Mouse (Mus musculus): ENCODE measurements around the gene Cbx6.

Gene Cbx6

DNA sequence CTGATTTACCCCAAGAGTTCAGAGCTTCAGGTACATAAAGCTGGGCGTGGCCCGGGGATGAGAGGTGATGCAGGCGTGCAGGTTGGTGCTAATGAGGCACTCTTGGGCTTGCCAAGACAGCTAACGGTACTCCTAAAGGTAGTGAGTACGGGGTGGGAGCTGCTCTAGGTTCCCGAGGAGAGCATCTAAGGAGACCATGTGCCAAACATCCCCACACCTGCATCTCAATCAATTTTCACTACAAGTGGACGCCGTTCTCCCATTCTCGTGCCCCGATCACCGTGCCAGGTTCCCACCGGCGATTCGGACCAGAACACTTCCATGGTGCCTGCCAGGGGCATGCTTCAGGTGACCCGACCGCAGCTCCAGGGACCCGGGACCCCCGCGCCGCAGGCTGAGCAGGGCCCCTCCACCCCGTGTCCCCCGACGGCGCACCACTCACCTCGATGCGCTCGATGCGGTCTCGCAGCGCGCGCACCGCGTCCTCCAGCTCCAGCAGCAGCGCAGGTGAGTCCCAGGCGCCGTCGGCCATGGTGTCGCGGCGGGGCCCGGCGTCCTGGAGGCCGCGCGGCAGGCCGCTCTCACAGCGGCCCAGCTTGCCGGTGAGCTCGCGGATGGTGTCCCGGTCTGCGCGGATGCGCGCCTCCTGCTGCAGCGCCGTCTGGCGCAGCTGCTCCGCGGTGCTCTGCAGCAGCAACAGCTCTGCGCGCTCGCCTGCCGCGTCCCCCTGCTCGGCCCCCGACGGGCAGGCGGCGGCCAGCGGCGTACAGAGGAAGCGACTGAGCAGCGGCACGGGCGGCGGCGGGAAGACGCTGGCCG, 30.7 kb downstream of the Cbx6 start:
- DNase-seq (ENCODE audit: low spot score in 2 of 2): peak in 1 of 2 experiments; percentile 49

DNA sequence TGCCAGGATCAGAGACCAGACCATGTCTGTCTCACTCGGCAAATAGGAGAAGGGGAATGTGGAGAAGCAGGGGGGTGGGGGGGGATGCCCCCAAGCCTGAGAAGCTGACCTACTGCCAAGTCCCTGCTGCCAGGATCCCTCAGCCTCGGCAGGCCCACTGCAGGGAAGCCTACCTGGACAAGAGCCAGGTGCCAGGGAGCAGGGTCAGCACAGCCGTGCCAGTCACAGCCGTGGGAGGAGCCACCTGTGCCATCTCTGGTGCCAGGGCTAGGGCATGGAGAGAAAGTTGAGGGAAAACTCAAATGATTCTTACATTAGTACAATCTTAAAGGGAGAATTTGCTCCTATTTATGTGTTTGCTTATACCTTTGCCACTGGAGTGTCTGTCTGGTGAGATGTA, 32.2 kb downstream of the Cbx6 start:
- DNase-seq (ENCODE audit: low spot score in 2 of 2): peak in 1 of 2 experiments; percentile 55

DNA sequence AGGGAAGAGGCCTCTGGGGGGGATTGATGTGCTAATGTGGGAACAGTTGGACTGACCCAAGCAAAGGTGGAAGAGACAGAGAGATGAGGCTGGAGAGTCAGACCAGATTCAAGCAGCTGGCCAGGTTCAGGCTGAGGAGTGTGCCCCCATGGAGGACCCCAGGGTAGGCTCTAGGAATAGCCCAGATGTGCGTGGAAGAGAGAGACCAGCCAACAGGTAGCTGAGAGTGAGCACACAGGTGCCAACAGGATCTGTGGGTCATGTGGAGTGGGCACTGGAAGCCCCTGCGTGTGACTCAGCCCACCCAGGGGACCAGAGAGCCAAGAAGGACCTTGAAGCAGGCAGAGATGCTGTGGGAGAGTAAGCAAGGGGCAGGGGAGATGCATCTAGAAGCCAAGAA, 32.8 kb downstream of the Cbx6 start:
- DNase-seq (ENCODE audit: low spot score in 2 of 2): no peak

DNA sequence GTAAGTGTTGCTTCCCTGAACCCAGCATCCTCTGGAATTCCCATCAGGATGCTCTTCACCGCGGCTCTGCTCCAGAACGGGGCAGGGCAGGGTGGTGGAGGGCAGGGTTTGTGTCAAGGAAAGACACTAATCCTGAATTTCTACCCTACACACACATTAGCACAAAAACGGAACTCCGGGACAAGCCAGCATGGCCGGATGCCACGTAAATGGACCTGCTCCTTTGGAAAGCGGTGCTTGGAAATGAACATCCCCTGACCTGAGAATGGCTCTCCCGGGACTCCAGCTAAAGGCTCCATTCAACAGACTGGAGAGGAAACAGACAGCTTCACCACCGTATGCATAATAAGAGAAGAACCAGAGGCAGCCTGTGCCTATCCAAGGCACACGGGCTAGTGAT, 33.8 kb downstream of the Cbx6 start:
- no peak for DNase-seq (ENCODE audit: low spot score in 2 of 2)

DNA sequence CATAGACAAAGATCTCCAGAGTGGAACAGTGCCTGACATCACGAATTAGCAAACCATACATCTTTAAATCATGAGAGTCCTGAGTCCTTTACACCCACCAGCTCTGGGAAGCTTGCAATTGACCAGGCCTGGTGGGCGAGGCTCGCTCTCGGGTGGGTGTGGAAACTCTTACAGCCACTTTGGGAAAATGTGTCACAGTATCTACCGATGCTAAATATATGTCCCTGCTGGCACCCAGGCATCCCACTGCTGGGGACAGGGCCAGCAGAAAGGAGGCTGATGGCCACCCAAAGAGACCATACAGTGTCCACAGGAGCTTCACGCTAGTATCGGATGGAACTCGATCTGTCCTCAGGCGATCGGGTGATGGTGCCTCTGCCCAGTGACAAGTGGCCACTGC, 35.9 kb downstream of the Cbx6 start:
- no peak for DNase-seq (ENCODE audit: low spot score in 2 of 2)

DNA sequence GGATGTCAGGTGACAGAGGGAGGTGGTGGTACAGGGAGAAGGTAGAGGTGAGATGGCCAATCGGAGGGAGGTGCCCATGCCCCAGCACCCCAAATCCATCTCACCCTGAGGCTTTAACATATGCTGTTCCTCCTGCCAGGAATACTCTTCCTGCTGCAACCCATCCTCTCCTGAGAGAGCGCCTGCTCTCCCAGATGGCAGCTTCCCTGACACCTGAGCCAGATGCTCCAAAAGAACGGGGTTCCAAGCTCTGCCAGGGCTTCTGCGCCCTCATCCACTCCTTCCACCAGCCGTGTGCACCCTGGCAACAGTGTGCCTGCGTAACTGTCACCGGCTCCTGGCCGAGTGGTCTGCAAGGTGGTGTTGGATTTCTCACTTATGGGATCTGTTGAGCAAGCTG, 36.8 kb downstream of the Cbx6 start:
- peak in 1 of 2 experiments; percentile 39 for DNase-seq (ENCODE audit: low spot score in 2 of 2)

DNA sequence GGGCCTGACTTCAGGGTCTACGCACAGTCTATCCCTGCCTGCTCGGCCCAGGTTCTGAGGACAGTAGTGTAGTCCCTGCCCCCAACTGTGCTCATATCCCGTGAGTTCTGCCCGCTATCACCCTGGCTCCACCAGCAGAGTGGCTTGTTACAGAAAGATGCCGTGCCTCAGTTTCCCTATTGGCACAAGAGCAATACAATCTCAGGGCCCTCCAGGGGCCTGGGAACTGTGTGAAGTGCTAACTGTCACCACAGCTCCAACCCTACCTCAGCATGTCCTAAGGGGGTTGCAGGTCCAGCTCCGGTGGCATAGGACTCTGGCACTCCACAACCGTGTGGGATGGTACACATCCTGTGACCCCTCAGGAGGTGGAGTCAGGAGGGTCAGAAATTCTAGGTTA, 37.4 kb downstream of the Cbx6 start:
- DNase-seq (ENCODE audit: low spot score in 2 of 2): peak in 1 of 2 experiments; percentile 43

DNA sequence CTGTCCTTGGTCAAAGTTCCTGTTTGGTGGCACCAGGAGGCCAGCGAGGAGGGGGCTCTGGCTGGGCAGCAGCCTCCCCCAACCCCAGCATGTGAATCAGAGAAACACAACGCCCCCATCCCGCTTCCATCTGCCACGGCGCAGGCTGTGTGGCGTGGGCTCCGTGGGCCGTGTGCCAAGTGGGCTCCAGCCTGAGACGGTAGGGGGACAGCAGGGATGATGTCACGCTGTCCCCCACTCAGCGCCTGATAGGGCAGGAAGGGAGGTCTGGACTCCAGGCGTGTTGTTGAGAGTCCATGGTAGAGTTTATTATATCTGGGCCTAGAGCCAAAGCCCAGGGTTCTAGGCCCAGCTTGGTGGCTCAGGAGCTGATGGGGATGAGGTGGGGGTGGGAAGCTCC, 38.2 kb downstream of the Cbx6 start:
- peak; percentile 87 to 89 for DNase-seq (ENCODE audit: low spot score in 2 of 2)

DNA sequence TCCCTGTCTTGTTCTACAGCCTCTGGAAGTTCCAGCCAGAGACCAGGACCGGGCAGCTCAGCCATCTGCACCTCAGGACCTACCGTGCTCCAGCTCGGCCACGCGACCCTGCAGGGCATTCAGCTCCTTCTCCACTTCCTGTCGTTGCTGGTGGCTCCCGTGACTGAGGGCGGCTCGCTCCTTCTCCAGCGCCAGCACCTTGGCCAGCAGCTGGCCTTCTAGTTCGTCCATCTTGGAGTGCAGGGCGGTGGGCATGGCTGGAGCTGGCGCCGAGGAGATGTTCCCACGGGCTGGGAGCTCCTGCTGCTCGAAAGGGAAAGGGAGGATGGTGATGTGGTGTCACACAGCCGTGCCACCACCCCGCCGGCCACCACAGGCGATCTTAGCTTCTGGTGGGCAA, 40.3 kb downstream of the Cbx6 start:
- DNase-seq (ENCODE audit: low spot score in 2 of 2): no peak

DNA sequence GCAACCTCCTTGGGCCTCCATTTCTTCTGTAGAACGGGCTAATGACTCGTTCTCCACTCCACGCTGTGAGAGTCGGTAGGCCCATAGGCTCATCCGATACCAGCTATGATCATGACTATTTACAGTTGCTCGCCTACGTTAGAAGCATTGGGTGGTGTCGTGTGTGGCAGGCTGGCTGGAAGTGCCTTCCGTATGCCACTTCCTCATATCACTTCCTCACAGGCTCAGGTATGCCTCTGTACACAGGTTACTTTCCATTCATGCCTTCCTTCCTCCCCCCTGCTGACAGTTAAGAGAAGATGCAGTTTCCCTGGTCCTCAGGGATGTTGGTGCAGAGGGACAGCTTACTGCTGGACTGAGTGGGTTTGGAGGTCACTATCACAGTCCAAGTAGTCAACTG, 41.4 kb downstream of the Cbx6 start:
- no peak for DNase-seq (ENCODE audit: low spot score in 2 of 2)

DNA sequence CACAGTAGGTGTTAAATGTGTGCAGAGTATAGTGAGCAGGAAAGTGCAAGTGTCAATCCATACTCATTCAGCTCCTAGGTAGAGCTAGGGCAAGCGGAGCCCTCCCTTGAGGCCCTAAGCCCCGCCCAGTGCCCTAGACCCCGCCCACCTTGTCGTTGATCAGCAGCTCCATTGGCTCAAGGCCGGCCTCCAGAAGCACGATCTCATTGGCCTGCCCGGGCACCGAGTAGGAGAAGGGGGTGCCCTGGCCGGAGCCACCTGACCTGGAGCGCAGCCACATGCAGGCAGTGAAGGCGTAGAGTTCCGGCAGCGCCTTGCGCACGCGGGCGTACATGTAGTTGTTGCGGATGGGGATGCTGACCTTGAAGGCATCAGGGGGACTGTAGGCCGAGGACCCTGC, 42.0 kb downstream of the Cbx6 start:
- peak in 1 of 2 experiments; percentile 51 for DNase-seq (ENCODE audit: low spot score in 2 of 2)

DNA sequence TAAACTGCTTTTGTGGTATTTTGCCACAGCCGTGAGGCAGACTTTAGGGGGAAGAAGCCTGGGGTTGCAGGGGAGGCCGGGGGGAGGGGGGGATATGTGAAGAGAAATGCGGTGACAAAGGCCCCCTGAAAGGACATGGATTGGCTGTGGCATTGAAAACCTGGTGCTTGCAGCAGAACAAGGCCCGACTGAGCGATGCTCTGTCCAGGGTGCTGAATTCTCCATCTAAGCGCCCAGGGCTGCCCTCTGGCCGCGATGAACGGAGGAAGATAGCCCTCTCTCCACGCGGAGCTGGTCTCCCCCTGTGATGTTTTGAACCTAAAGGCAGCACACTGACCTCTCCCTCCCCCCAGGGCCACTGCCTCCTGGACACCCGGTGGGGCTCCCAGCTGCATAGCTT, 43.0 kb downstream of the Cbx6 start:
- no peak for DNase-seq (ENCODE audit: low spot score in 2 of 2)

DNA sequence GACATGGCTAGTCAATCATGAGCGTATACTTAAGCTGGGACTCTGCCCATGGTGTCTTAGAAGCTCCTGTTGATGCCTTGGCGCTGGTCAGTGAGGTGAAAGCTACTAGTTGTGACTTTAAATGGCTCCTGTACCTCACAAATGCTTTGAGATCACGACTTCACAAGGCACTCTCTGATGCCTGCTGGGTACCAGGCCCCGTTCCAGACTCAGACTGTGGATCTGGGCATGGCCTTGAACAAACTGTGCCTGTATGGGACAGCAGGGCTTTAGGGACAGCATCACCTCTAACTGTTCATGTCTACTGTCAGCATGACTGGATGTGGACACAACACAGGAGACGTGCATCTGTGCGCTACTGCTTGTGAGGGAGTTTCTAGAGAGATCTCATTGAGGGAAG, 43.6 kb downstream of the Cbx6 start:
- DNase-seq (ENCODE audit: low spot score in 2 of 2): no peak

DNA sequence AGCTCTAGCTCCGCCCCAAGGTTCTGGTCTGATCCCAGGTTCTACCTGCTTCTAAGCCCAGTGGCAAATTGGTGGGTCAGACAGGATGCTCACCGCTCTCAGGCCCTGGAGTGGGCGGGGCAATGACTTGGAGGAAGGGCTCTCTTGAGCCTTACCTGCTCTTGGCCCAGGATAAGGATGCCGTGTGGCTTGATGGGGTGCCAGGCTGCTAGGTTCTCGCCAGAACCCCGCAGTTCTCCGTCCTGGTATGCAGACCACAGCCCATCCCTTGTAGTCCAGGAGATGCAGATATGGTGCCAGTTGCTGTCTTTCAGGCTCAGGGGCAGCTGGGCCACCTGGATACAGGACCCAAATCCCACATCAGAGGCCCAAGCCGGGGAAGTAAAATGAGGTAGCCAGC, 44.4 kb downstream of the Cbx6 start:
- peak in 1 of 2 experiments; percentile 20 for DNase-seq (ENCODE audit: low spot score in 2 of 2)

DNA sequence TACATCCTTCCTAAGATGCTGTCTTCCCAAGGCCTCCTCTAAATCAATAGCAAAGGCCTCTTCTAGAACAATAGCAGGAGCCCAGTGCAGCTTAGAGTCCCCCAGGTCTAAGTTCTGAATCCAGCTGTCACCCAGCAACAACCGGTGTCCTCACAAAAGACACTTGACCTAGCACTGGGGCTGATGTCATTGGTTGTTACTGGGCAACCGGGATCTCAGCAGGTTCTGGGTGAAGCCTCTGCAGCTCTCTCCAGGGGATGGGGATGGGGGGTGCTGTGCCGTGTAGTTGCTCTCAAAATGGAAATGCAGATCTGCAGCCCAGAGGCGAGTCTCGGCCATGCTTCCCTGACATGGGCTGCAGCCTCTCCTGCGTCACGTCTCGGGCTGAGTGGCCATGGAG, 46.7 kb downstream of the Cbx6 start:
- DNase-seq (ENCODE audit: low spot score in 2 of 2): peak; percentile 40 to 44

DNA sequence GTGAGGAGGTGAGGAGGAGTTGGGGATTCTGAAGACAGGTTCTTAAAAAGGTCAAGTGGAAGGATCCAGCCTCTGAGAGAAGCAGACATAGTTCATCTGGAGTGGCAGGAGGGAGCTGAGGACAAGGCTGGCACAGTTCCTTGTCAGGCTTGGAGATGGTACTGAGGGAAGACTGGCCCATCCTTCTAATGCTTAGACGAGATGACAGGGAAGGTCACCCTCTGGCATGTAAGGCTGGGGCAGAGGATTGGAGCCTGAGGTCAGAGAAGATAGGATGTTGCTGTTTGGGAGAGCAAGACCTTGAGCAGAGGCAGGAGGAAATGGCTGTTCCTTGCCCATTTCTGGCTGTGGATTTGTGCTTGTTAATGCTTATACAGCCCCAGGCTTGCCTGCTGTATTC, 49.4 kb downstream of the Cbx6 start:
- DNase-seq (ENCODE audit: low spot score in 2 of 2): peak in 1 of 2 experiments; percentile 16

DNA sequence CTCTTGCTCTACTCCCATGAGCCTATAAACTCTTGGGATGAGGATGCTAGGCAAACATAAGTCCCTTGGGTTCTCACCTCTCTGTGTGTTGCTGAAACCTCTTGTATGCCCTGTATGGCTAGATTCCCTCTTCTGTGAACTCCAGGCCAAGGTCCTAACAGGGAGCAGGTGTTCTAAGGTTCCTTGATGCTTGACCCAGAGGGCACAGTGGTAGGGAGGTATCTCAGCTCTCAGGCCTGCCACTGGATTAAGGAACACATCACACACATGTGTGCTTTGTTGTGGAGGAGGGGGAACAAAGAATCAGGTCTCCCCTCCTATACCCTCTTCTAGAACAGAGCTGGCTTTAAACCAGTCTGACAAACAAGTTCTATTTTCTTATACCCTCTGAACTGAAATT, 56.7 kb downstream of the Cbx6 start, which contains the start of gene Dnal4:
Gene Dnal4 (minus strand): TSS at position 101 of the 400 bp plus-strand sequence.
- DNase-seq (ENCODE audit: low spot score in 2 of 2): no peak

DNA sequence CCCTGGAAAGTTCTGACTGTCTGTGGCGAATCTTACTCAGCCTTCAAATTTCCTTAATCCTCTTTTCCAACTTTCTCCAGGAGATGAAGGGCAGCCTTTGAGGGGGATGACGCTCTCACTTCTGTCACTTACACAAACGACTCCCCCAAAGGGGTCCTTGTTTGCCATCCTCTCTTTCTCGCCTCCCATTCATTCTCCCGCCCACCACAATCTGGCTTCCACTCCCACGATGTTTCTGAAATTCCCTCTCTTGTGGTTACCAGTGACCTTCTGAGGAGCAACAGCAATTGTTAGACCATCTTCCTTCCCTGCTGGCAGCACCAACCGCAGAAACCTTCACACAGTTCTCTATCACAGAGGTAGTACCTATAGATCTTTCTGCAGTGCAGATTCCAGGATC, 58.8 kb downstream of the Cbx6 start:
- no peak for DNase-seq (ENCODE audit: low spot score in 2 of 2)

DNA sequence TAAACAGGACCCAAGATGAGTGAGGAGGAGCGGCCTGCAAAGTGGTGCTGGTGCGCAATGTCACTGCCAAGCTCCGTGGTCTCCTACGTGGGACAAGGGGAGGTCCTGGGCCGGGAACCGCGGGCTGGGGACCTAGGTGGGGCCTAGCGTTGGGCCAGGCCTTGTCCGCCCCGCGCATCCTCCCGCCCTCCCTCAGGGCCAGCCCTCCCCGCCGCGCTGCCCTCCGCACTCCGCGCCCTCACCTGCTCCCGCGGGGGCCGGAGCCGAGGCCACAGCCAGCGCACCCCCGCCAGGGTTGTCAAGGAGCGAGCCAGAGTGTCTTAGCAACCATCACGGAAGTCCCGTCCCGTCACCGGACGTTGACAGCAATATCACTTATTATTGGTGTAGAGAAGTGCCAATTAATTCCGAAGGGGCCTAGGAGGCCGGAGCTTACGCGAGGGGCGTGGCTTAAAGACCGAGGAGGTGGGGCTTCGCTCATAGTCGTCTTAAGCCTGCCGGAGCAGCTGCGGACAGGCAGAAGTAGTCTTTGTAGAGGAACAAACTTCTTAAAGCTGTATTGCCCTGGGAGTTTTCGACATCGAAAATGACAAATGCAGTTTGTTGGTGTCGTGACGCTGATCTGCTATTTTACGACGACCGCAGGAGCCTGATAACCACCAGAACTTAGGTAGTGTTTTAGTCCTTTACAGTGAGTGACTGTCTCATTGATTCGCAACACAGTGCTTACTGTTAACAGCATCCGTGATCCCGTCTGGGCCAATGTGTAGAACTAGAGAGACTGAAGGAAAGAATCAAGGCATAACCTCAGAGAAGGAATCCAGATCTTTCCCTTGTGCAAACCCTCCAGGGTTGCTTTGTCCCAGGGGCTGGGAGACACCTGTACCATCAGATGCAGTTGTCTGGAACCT, 60.1 kb downstream of the Cbx6 start:
- DNase-seq (ENCODE audit: low spot score in 2 of 2): peak; percentile 97 to 98
